Mouse (Mus musculus): Measurements from ENCODE around the gene Gm8251.
A peak's percentile ranks its signal among the peaks of the same experiment; 100 is the strongest.
"Not testable (repeated sequence)": the region's sequence is repeated elsewhere in the genome, so short reads cannot be mapped to it uniquely, and the experiment has no call there.

The Gm8251 gene

DNA sequence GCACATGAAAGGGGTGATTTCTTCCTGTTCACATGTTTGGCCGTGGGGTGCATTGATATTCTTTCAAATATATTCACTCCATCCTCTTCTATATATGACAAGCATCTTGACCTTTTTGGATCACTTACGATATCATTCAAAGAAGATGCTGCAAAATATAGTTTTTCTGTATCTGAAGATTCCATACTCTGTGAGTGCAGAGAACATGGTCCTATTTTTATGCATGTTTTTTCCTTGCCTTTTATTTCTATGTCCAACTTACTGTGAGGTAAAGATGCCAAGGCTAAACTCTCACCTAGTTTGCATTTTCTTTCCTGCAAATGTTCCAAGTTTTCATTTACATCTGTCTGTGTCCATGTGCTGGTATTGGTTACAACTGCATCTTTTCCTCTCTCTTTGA lies at the start of gene Gm8251:
Gene Gm8251 (minus strand): TSS at position 101 of the 400 bp plus-strand sequence.
- no peak for DNase-seq (ENCODE audit: low spot score)

DNA sequence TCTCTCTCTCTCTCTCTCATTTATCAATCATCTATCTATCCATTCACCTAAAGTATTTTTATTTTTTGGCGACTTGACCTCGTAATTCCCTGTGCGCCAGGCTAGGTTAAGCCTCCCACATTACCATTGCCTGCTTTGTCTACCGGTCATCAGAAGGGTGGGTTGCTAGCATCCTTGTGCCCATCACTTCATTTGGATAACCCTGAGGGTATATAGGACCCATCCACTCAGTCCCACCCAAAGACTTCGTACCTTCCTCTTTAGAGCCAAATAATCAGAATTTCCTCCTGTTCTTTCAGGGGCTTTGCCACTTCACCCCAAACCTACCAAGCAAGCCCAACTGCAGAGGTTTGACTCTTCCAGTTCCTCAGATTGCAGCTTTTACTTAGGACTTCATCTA lies 41.2 kb upstream of the Gm8251 start:
- no peak for DNase-seq (ENCODE audit: low spot score)

DNA sequence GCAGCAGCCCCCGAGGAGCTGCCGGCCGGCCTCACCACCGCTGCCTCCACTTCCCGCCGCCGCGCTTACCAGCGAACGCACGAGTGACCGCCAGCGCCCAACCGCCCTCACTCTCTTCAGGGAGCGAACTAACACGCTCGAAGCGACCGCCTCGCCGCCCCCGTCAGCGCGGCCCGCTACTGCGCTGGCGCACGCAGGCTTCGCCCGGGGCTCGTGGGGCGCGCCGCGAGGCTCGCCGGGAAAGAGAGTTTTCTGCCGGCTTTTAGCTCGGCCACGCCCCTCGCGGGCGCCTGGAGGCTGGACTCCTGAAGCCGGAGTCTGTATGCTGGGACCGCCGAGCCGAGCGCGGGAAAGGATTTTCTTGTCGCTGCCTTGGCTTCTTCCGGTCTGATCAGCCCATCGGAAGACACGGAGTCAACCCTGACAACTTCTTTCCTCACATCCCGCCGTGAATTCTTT lies 40.6 kb upstream of the Gm8251 start, which contains the start of gene Tex30:
Gene Tex30 (minus strand): TSS at position 183 of the 459 bp plus-strand sequence.
- DNase-seq (ENCODE audit: low spot score), result peak; percentile 95

DNA sequence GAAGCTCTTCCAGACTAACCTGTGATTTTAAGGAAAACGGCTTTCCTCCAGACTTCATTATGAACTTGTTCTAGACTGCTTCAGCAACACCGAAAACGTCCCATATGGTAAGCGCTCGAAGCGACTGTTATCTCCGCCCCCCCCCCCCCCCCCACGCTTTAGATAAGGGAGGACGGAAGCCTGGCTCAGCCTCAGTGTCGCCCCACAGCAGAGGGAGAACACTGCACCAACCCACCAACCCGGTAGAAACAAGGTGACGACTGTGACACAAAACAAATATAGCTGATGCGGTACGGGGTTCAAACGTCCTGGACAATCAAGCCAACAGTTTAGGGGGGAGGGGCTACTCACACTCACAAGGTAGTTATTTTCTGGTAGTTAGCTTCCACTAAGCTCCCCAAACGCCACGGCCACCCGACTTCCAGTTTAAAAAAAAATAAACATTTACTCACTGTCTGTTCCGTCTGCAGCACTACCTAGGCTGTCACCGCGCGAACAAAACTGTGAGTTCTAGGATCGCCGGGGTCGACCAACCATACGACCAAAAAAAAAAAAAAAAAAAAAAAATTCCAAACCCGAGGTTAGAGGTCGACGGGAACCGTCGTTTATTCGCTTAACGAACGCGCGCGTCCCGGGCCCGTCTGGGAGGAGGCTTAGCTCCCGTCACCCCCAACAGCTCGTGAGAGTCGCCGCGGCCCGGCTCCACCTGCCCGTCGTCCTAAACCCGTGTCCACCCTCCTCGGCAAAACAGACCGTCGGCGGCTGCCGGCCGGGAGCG lies 39.9 kb upstream of the Gm8251 start:
- peak; percentile 59 for DNase-seq (ENCODE audit: low spot score)

DNA sequence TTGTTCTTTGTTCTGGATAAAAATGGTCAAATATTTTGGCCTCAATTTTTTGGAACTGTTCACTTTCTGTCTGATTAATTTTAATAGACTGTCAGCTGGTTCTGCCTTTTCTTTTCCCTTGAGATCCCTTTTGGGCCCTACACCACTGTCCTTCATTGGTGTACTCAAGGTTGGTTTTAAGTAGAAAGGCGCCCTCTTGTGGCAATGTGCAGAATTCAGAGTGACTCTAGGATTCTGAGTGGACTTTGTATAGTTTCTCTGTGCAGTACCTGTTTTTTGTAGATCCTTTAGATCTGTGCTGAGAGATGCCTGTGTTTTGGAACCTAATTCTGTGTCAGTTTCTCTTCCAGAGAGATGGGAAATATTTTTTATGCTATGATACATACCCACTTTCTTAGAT lies 2.9 kb upstream of the Gm8251 start:
- peak; percentile 22 for DNase-seq (ENCODE audit: low spot score)

DNA sequence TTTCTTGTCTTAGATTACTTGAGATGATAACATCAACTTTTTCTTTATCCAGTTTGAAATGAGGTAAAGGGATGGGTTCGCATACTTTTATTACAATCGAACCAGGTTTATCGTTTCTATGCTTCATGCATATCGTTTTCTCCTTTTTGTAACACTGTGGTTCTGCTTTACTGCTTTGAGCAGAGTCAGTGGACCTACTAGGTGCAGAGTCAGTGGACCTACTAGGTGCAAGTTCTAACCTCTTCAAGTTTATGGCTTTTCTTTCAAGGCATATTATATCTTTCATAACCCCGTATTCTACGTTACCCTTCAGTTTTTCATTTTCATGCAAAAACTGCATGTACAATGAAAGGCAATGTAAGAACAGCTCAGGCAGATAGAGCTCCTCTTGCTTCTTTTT lies 1.7 kb upstream of the Gm8251 start:
- DNase-seq (ENCODE audit: low spot score), result no peak

DNA sequence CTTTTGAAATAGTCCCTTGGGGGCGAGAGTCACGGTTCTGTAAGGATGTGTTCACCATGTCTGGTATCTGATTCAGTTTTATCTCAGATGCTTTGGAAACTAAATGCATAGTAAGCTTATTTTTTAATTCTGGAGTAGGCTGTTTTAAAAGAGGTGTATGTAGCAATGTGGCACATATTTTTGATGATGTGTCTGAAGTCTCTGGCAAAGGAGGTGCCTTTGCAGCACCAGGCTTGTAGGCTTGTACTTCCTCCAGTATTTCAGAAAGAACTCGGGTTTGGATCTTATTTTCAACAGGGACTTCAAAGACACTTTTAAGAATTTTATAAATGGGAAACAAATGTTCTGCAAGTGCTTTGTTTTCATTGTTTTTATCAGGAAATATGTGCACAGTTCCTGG lies 3.9 kb downstream of the Gm8251 start:
- DNase-seq (ENCODE audit: low spot score), result no peak

DNA sequence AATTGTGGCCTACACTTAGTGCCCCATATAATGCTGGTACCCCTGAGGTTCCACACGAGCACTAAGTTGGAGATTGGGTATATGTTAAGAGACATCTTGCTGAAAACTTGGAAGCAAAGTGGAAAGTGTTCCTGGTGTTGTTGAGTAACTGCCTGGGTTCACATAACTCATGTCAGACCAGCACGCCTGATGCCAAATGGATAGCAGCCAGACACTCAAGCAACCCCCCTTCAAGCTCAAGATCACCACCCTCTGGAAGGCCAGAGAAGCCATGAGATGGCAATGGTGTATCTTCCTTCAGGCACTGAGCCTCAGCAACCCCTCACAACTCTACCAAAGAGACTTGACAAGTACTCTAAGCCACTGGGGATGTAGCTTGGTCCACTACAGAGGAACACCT lies 15.2 kb downstream of the Gm8251 start:
- DNase-seq (ENCODE audit: low spot score), result no peak

DNA sequence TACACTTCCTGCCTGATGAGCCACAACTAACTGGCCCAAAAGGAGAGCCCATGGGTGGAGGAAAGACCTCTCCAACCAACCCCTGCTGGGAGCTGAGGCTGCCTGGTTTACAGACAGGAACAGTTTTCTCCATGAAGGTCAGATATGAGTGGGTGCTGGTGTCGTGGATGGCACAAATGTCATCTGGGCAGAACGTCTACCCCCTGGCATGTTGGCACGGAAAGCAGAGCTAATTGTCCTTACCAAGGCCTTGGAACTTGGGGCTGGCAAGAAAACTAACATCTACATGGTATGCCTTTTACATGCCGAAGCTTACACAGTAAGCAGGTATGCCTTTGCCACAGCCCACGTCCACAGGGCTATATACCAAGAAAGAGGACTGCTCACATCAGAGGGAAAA lies 16.0 kb downstream of the Gm8251 start:
- DNase-seq (ENCODE audit: low spot score), result not testable (repeated sequence)

DNA sequence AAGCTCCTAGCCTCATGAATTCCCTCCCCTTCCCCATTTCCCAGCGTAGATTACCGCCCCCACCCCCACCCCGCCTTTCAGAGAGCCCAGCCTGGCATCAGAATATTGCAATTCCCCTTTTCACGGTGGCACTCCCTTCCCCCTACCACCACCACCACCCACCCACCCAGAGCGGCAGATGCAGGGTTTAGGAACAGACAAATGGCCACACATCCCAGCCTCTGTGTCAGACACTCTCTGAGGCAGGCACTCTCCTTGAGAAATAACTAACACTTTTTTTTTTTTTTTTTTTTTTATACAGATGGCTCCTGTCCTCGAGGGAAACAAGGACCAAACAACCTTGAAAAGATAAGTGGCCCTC lies 19.2 kb downstream of the Gm8251 start:
- DNase-seq (ENCODE audit: low spot score), result no peak

DNA sequence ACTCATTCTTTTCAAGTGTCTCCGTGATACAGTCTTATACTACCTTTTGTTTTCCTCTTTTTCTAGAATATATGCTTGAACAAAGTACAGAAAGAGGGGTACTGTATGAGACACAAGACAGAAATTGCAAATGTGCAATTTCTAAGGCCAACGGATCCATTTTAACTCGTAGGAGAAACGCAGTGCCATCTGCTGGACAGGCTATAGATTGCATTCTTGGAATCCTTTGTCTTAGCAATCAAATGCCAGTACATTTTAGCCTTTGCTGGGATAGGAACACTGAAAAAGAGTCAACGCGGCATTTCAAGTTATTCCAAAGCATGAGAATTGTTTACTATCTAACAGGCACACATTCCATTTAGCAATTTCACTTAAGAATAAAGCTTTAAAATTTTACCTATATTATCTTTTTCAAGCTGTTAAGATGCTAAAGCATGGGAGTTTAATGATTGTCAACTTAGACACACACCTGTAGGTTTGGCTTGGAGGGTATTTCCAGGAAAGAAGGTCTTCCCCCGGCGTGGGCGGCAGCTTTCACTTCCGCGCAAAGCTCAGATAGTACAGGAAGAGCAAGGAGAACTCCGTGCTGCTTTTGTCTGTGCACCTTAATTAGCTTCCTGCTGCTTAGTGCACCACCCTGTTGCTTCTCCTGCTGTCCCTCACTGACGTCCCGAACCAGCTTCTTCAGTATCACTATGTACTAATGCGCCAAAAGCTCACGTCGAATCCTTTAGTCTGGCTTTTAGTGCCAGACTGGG lies 19.8 kb downstream of the Gm8251 start:
- DNase-seq (ENCODE audit: low spot score), result peak; percentile 19

DNA sequence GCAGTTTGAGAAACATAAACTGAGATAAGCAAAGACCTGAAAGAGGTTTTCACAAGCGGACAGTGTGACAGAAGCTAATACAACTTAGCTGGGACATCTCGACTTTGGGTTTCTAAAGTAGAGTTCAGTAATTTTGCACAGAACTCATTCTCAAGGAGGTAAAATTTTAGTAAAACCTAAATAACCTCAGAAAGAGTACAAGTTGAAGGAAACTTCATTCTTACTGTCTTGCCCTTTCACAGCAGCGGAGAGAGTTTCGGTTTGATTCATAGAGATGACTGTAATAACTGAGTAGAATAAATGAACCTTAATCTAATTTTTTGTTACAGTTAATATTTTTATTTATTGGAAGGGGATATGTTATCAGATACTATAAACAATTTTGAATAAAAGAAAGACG lies 28.8 kb downstream of the Gm8251 start:
- no peak for DNase-seq (ENCODE audit: low spot score)

DNA sequence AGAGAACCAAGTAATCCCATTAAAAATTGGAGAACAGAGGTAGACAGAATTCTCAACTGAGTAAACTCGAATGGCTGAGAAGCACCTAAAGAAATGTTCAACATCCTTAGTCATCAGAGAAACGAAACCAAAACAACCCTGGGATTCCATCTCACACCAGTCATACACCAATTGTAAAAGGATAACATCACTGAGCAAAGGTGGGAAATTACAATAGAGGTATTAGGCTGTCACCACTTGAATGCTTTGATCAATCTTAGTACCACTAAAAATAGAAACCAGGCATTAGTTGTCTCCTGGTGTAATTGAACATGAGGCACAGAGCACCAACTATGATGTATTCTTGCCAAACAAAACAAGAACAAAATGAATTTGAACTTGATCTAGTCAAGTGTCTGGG lies 29.5 kb downstream of the Gm8251 start:
- DNase-seq (ENCODE audit: low spot score), result no peak

DNA sequence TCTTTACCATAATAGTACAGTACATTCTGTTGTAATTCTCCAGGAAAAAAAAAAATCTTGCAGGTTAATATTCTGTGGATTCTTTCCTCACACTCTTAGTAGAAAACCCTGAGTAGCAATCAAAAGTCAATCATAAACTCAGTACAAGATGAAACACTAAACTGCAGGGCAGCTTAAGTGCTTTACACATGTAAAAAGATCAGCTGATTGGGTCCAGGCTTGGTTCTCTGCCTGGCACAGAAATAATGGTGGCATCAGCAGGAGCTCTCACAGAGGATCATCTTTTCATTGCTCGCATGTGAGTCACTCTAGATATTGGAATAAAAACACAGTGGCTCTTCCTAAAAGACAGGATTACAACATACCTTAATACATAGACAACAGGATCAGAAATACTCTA lies 34.1 kb downstream of the Gm8251 start:
- no peak for DNase-seq (ENCODE audit: low spot score)

DNA sequence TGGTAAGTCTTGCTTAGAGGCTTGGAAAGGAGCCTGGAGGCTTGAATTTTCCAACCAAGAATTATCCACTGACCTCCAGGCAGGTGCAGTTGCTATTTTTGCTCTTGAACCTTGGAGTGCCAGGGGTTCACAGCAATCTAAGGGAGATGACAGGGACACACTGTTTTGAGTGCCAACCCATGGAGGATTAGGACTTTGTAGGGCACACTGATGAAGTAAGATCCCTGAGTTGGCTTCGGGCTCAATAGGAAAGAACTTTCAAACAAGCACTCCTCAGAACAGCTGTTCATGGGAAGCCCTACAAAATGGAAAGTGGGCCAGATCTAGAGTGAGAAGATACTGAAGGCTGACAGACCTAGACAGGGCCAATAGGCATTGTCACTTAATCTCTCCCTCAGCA lies 39.1 kb downstream of the Gm8251 start:
- DNase-seq (ENCODE audit: low spot score), result no peak

DNA sequence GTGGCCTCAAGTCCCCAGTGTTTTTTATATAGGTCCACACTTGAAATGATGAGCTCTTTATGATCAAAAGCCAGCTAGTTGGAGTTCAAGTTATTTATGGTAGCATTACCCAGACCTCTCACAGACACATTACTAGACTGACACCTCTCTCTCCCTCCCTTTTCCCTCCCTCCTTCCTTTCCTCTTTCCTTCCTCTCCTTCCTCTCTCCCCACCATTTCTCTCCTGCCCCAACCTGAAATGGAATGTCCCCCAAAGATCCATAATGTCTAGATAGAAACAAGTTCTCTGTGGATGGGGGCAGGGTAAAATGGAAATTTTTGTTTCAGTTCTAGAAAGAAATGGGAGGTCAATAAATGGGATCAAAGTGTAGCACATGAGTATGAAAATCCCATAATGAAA lies 41.8 kb downstream of the Gm8251 start, which contains the start of gene Mettl21c:
Gene Mettl21c (minus strand): TSS at position 101 of the 400 bp plus-strand sequence.
- no peak for DNase-seq (ENCODE audit: low spot score)

DNA sequence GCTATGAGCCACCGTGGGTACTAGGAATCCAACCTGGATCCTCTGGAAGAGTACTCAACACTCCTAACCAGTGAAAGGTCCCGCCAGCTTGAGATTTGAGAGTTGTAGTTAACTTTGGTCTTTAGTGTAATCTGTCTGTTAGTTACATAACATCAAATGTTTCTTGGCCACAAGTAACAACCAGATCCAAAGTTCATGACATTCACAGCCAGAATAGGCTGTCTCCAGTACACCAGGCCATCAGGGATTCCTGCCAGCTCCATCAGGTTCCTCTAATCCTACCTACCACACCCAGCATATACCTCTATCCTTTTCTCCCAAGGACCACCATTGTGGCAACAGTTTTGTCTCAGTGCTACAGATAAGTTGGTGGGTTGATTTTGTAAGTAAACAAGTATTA lies 46.2 kb downstream of the Gm8251 start:
- DNase-seq (ENCODE audit: low spot score), result no peak
